Mouse (Mus musculus): ENCODE results near the gene Ifngr2. TPM values are rescaled to one million over a fixed set of nuclear protein-coding genes. Genes with fewer than 3 reads are reported as not detected.

Gene Ifngr2
- 22.6 and 23.0 TPM in 2 replicates for polyA plus RNA-seq (2012; rRNA removed)
- 45.4 and 49.1 TPM in 2 replicates for polyA plus RNA-seq (2014; fragmentation: Nextera tagmentation; extraction: Ambion mirVana)

DNA sequence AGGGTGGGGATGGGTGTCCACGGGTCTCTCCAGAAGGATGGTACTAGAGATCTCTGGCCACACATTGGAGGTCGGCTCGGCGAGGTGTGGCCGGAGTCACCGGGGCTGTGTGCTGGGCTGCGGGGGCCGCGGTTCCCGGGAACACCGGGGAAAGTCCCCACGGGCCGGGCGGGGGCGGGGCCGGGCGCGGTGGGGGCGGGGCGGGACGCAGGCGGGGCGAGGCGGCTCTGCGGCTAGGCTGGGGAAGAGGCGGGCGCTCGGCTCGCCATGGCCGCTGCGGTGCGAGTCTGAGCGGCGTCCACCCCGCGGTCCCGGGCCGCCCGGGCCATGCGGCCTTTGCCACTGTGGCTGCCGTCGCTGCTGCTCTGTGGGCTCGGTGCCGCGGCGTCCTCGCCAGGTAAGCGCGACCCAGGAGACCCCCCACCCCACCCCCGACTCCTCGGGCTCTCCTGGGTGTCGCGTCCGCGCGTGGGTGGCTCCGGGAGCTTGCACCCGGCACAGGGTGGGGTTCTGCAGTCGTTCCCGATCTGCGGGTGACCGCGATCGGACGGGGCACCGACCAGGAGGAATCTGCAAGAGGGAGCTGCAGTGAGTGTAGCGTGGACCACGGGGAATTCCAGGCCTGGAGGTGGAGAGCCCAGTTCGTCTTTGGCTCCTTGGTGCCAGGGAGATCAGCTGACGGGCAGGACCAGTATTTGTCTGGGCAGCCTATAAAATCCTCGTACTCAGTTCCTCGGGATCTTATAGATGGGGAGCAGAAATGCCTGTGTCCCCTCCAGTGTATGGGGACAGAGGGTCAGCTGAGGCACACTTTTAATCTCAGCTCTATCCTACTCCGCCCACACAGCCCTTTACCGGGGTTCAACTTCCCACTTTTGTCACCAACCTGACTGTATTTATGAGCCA, at the start of gene Ifngr2:
Gene Ifngr2 (plus strand): TSS at position 237 of the 906 bp plus-strand sequence.
- Histone ChIP-seq H3K9ac (ENCODE audit: low read depth, low read length, severe bottlenecking) (peak within 1 kb of the TSS; percentile 91), H3K27ac (replicated peaks; ENCODE audit: low read depth, low read length) (0 out of 2 replicates have a peak within 1 kb of the TSS, but pooled peaks have one; percentile 10), H3K4me3 (replicated peaks; ENCODE audit: low read length) (peak within 1 kb of the TSS; percentile 89), H3K4me1 (ENCODE audit: control insufficient read depth, insufficient read depth, low read length) (peaks cover 14% of the 10 kb centered on the region), H3K27me3 (ENCODE audit: control insufficient read depth, insufficient read depth, low read length) (no peaks in the 10 kb centered on the region), H3K4me2 (replicated peaks; ENCODE audit: low read depth, low read length, severe bottlenecking) (peak within 1 kb of the TSS; percentile 58), H3K9me3 (ENCODE audit: control insufficient read depth, low read length) (no peaks in the 10 kb centered on the region), H3K36me3 (ENCODE audit: control insufficient read depth, insufficient read depth, low read length) (0 out of 2 replicates have a peak, but pooled peaks cover 3% of the 10 kb centered on the region)
- DNase-seq (ENCODE audit: low spot score) (no peak), ATAC-seq (ENCODE audit: low FRiP score, low read depth) (peak; percentile 91)
- TF ChIP-seq POLR2A (IDR thresholded peaks at IDR 0.05; ENCODE audit: borderline replicate concordance, extremely low read depth, insufficient read depth, insufficient read length), result 0 out of 2 replicates have a peak, but pooled peaks have one; percentile 19
- WGBS, result 5% methylated on average over 37 of the region's 74 CpGs

DNA sequence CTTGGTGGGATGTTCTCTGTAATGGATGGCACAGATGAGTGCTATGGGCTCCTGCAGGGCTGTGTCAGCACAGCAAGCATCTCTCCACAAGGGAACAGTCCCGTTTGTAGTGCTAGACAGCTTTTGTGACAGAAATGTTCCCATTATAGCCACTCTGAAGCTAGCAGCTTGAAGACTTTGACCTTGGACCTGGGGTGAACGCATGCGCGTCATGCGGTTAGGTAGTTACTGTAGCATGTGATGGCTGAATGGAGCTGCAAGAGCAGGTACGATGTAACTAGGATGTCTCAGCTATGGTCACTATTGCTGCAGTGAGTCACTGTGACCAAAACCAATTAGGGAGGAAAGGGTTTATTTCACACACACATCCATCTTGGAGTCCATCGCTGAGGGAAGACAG, 48.8 kb upstream of the Ifngr2 start:
- Histone ChIP-seq H3K27ac (replicated peaks; ENCODE audit: low read depth, low read length) (no peak overlapping the region), H3K4me2 (replicated peaks; ENCODE audit: low read depth, low read length, severe bottlenecking) (no peak overlapping the region), H3K4me3 (replicated peaks; ENCODE audit: low read length) (no peak overlapping the region), H3K4me1 (ENCODE audit: control insufficient read depth, insufficient read depth, low read length) (no peaks in the 10 kb centered on the region), H3K9me3 (ENCODE audit: control insufficient read depth, low read length) (no peaks in the 10 kb centered on the region), H3K9ac (ENCODE audit: low read depth, low read length, severe bottlenecking) (no peak overlapping the region), H3K36me3 (ENCODE audit: control insufficient read depth, insufficient read depth, low read length) (peaks cover 89% of the 10 kb centered on the region), H3K27me3 (ENCODE audit: control insufficient read depth, insufficient read depth, low read length) (no peaks in the 10 kb centered on the region)
- ATAC-seq (ENCODE audit: low FRiP score, low read depth) (no peak), DNase-seq (ENCODE audit: low spot score) (no peak)
- no peak for TF ChIP-seq POLR2A (IDR thresholded peaks at IDR 0.05; ENCODE audit: borderline replicate concordance, extremely low read depth, insufficient read depth, insufficient read length)
- 96% methylated on average over 7 of the region's 7 CpGs for WGBS

- TF ChIP-seq POLR2A (IDR thresholded peaks at IDR 0.05; ENCODE audit: borderline replicate concordance, extremely low read depth, insufficient read depth, insufficient read length), result no peak
- WGBS, result 93% methylated on average over 7 of the region's 7 CpGs
- ATAC-seq (ENCODE audit: low FRiP score, low read depth), result no peak
Measured at GRCm38 (mm10) chr16:91504701-91505100, 42.2 kb upstream of the Ifngr2 start.

DNA sequence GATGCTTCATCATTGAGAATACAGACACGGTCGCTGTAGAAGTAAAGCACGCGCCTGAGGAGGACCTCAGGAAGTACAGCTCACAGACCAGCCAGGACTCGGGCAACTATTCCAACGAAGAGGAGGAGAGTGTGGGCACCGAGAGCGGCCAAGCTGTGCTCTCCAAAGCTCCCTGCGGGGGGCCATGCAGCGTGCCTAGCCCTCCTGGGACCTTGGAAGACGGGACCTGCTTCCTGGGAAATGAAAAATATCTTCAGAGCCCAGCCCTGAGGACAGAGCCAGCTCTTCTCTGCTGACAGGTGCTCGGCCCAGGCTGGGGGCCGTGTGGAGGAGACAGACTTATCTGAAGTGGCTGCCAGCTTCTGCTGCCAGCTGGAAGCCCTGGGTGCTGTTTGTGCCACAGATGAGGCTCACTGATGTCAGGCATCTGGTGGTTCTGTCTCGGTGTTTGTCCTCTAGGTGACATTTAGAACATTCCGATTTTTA, 41.7 kb upstream of the Ifngr2 start:
- no peak for TF ChIP-seq POLR2A (IDR thresholded peaks at IDR 0.05; ENCODE audit: borderline replicate concordance, extremely low read depth, insufficient read depth, insufficient read length)
- ATAC-seq (ENCODE audit: low FRiP score, low read depth), result no peak
- Histone ChIP-seq H3K4me3 (replicated peaks; ENCODE audit: low read length) (no peak overlapping the region), H3K27ac (replicated peaks; ENCODE audit: low read depth, low read length) (no peak overlapping the region), H3K9me3 (ENCODE audit: control insufficient read depth, low read length) (no peaks in the 10 kb centered on the region), H3K27me3 (ENCODE audit: control insufficient read depth, insufficient read depth, low read length) (no peaks in the 10 kb centered on the region), H3K9ac (ENCODE audit: low read depth, low read length, severe bottlenecking) (no peak overlapping the region), H3K36me3 (ENCODE audit: control insufficient read depth, insufficient read depth, low read length) (peaks cover 68% of the 10 kb centered on the region), H3K4me1 (ENCODE audit: control insufficient read depth, insufficient read depth, low read length) (no peaks in the 10 kb centered on the region), H3K4me2 (replicated peaks; ENCODE audit: low read depth, low read length, severe bottlenecking) (no peak overlapping the region)
- DNase-seq (ENCODE audit: low spot score), result no peak
- WGBS, result 92% methylated on average over 15 of the region's 15 CpGs

More at GRCm38 (mm10) chr16:91504701-91505100, 42.2 kb upstream of the Ifngr2 start:
- Histone ChIP-seq H3K27me3 (ENCODE audit: control insufficient read depth, insufficient read depth, low read length) (no peaks in the 10 kb centered on the region), H3K9ac (ENCODE audit: low read depth, low read length, severe bottlenecking) (no peak overlapping the region), H3K4me1 (ENCODE audit: control insufficient read depth, insufficient read depth, low read length) (no peaks in the 10 kb centered on the region), H3K36me3 (ENCODE audit: control insufficient read depth, insufficient read depth, low read length) (peaks cover 72% of the 10 kb centered on the region), H3K4me2 (replicated peaks; ENCODE audit: low read depth, low read length, severe bottlenecking) (no peak overlapping the region), H3K4me3 (replicated peaks; ENCODE audit: low read length) (no peak overlapping the region), H3K9me3 (ENCODE audit: control insufficient read depth, low read length) (no peaks in the 10 kb centered on the region), H3K27ac (replicated peaks; ENCODE audit: low read depth, low read length) (no peak overlapping the region)
- no peak for DNase-seq (ENCODE audit: low spot score)

- no peak for DNase-seq (ENCODE audit: low spot score)
- TF ChIP-seq POLR2A (IDR thresholded peaks at IDR 0.05; ENCODE audit: borderline replicate concordance, extremely low read depth, insufficient read depth, insufficient read length), result no peak
- no peaks in the 10 kb centered on the region for H3K27me3 ChIP-seq (ENCODE audit: control insufficient read depth, insufficient read depth, low read length)
- H3K9ac ChIP-seq (ENCODE audit: low read depth, low read length, severe bottlenecking), result no peak overlapping the region
- no peaks in the 10 kb centered on the region for H3K9me3 ChIP-seq (ENCODE audit: control insufficient read depth, low read length)
- H3K27ac ChIP-seq (replicated peaks; ENCODE audit: low read depth, low read length), result no peak overlapping the region
- 97% methylated on average over 12 of the region's 12 CpGs for WGBS
- no peak overlapping the region for H3K4me3 ChIP-seq (replicated peaks; ENCODE audit: low read length)
- no peak overlapping the region for H3K4me2 ChIP-seq (replicated peaks; ENCODE audit: low read depth, low read length, severe bottlenecking)
- H3K4me1 ChIP-seq (ENCODE audit: control insufficient read depth, insufficient read depth, low read length), result no peaks in the 10 kb centered on the region
- peaks cover 55% of the 10 kb centered on the region for H3K36me3 ChIP-seq (ENCODE audit: control insufficient read depth, insufficient read depth, low read length)
- ATAC-seq (ENCODE audit: low FRiP score, low read depth), result no peak
Measured at GRCm38 (mm10) chr16:91506396-91506795, 40.5 kb upstream of the Ifngr2 start.

Data from limb, embryonic 14.5 days (tissue).